Mouse (Mus musculus) T-helper 17 cell (primary cell): ENCODE measurements around the gene Lrrc27.

ENCODE experiments used
- in situ Hi-C, 2 experiments: fragments of 300-600 bp; cut with MboI, MseI; formaldehyde crosslinking; loops; 1 replicate in 1 of 2; 2 replicates in 1 of 2; pipeline ENCODE4 v1.15.1; 2025; ENCODE audit warnings: high pct_unique_total_duplicates in 2 of 2

The Lrrc27 gene

DNA sequence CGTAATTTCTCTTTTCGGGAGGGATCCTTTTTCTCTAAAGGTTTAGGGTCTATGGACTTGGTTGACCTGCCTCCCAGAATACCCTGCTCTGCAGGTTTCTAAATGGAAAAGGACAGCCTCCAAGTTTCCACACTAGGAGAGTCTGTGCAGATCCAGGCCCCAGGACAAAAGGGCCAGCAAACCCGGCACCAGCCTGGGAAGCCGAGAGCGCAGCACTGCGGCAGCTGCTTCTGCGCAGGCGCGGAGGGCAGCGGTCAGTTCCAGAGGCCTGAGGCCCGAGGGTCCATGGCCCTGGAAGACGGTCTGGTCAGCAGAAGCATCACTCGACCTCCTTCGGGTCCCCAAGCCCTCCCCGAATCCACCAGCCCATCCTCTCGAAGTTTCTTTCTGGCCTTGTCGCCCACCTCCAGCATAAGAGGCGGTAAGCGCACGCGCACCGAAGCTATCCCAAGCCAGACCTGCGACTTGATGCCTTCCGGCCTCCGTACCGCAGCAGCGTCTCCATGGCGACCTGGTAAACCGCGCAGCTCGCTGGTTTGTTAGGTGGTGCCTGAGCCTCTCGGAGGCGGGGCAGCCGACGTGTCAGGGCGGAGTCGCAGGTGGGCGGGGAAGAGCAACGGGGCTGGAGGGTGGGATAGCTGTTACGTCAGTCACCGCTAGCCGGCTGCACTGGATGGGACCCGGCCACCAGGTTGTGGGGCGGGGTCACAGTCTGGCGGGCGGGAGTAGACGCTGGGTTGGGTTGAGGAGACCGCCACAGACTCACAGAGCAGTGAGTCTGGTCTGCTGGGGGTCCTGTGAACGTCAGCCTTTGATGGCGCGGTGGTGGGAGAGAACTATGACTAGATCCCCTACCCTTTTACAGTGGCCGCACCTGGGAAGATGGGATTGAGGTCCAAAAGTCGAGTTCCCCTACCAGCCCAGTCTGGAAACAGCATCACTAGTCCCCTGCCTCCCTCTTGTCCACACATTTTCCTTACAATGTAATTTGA is at the start of gene Lrrc27, which contains the start of gene Stk32c:
Gene Lrrc27 (plus strand): TSS at position 235 of the 992 bp plus-strand sequence.
Gene Stk32c (minus strand): TSS at position 554 of the 992 bp plus-strand sequence.
- in situ Hi-C loops = loop anchor here in 1 of 2 experiments (25.0 kb wide), 1 partner anchor 376 kb away; the partner anchor contains the start of genes Mapk1ip1 and Ppp2r2d

DNA sequence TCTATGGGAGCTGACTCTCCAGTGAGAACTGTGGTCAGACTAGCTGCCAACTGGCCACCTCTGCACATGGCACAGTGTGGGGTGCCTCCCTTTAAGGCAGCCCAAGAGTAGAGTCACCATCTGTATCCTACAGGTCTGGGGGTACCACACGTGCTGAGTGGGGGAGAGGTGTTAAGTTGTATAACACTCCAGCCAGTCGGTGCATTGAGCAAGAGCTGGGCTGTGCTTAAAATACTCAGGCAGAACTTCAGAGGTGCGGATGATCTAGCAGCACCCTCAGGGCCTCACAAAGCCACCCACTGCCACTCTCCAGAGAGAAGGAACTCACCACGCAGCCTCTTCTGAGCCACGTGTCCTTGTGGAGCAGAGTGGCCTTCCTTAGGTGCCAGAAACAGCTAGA is 48.4 kb upstream of the Lrrc27 start:
- in situ Hi-C loops = no loop called here

DNA sequence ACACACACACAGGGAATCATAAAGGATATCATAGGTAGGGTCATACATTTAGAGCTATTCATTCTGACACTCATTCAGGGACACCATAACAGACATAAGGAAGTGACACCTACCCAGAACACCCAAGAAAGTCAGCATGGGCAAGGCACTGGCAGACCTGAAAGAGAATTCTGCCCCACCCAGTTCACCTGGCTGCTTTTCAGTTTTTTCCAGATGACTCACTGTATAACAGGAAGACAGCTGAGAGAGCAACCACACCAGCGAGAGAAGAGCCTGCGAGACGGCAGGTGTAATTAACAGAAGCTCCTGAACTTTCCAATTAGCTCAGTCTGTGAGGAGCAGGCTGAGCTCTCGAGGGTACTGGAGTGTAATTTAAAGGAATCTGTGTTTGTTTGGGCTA is 43.6 kb upstream of the Lrrc27 start:
- in situ Hi-C loops = loop anchor here in 1 of 2 experiments (5.0 kb wide), 1 partner anchor 142 kb away; no protein-coding TSS in a partner anchor

- in situ Hi-C loops = no loop called here
These were observed 33.5 kb upstream of the Lrrc27 start for GRCm38 (mm10) chr7:139179299-139179698.

DNA sequence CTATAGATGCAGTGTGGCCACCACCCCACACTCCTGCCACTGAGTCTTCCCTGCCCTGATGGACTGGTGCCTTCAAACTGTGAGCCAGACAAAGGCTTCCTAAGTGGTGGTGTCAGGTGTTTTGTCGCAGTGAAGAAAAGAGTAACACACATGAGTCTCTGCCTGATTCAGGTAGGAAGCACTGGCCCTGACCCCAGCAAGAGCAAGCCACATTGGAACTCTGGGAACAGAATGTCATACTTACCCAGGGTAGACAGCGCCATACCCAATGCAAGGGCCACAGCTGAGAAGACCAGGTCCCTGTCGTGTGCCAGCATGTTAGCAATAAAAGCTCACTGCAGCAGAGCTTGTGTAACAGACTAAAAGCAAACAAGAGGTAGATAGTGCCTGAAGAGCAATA is 32.7 kb upstream of the Lrrc27 start:
- in situ Hi-C loops = no loop called here

DNA sequence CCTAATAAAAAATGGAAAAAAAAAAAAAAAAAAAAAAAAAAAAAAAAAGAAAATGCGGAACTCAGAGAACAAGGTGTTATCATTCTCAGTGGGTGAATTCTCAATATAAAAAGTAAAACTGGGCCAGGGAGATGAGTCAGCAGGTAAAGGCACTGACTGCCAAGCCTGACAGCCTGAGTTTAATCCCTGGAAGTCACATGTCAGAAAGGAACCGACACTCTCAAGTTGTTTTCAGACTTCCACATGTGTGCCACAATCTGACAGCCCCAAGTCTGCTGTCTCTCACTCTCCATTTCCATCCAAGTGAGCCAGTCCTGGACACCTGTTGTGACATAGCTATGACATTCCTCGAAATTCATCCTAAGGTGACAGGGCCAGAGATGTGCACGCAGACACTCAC is 28.4 kb upstream of the Lrrc27 start:
- in situ Hi-C loops = no loop called here

DNA sequence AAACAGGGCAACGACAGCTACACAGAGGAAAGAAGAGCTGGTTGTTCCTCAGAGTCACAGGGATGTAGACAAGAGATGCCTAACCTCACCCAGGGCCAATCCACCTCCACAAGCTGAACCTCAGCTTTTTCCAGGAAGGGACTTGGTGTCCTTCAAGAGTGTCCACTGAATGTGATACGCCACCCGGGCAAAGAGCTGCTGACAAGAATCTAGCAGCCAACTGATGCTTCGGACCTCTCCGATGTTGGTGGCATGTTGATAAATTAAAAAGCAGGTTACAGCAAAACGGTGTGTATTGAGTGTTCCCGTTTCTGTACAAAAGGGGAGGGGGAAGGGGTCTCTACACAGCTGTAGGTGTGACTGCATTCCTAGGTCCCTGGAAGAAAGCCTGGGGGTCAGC is 27.9 kb upstream of the Lrrc27 start:
- in situ Hi-C loops = no loop called here

GRCm38 (mm10) chr7:139185971-139186370 is 26.8 kb upstream of the Lrrc27 start:
- in situ Hi-C loops = no loop called here

DNA sequence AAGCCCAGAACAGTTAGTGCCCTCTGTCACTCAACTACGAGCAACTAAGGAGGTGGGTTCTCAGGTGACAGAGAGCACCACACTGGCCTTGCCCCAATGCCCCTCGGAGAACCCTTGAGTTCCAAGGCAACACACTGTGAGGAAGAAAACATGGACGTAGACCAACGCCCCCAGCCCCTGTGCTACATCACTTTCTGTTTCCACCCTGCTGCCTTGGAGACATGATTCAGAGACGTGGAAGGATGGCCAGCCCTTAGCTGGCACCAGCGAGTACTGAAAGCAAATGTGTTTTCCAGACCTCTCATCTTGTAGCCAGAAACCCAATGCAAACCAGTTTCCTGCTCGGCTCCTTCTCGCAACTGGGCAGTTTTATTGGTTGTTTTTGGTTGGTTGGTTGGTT is 26.4 kb upstream of the Lrrc27 start:
- in situ Hi-C loops = no loop called here

DNA sequence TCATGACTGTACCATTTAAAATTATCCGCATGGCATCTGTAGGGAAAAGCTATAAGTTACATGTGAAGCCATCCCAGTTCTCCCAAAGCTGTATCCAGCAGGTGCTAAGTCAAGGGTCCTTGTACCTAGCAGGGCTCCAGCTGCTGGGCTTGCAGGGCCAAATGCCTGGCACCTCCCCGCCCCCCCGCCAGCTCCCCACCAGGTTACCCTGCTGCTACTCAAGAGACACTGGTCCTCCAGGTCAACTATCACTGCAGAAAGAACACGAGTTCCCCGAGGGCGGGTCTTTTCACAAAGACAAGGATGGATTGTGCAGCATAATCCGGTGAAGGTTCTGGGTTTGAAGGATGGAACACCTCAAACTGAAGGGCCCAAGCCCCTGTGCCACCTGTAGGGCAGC is 25.5 kb upstream of the Lrrc27 start:
- in situ Hi-C loops = no loop called here

DNA sequence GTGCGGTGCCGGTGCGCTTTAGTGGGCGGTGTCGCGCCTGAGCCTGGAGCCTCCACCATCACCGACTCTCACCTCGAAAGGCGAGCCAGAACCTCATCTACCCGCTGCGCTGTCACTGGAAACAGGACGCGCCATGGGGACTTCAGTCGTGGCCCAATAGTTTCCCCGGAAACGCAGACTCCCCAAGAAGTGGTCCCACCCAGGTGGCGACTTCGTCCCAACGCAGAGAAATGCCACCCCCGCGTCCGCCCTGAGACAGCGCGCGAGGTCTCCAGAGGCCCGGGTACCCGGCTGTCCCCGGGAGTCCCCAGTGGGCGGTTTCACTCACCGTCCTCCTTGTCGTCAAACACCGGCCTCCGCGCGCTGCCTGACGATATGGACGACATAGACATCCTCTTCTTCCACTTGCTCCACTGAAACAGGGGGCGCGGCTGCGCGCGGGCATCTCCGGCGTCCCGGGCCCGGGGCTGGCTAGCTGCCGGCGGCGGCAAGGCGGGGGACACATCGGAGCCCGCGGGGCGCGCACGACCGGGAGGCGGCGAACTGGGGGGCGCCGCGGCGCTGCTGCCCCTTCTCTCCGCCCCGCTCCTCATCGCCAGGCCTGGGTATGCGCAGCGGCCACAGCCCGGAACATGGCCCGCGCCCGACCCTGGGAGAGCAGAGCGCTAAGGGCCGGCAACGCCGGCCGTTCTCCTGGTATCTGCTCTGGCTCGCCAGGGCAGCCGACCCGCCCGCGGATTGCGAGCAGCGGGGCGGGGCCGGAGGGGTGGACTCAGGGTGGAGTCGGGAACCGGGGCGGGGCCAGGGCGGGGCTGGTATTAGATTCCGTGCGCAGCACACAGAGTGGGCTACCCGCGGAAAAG is 24.8 kb upstream of the Lrrc27 start:
- in situ Hi-C loops = no loop called here

GRCm38 (mm10) chr7:139188634-139189207 is 24.1 kb upstream of the Lrrc27 start:
- in situ Hi-C loops = no loop called here

DNA sequence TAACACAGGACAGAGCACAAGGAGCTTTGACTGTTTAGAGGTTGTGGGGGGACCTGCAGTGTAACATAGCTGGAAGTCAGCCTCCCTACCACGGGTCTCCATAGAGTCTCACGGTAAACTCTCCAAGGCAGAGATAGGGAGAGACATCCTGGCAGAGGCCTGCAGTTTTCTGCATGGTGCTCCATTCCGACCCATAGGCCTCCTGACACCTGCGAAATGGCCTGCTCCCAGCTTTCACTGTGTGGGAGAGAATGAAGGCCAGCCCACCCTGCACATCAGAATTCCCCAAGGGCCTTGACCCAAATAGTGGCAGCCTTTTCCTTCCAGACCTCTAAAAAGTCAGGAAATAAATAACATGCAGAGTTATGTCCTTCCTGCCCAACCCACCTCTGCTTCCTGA is 22.2 kb upstream of the Lrrc27 start:
- in situ Hi-C loops = no loop called here

- in situ Hi-C loops = no loop called here
These were observed 21.2 kb upstream of the Lrrc27 start for GRCm38 (mm10) chr7:139191619-139192018.

- in situ Hi-C loops = loop anchor here (5.0 kb wide), 2 partner anchors 75 to 130 kb away; no protein-coding TSS in a partner anchor
These were observed 15.8 kb upstream of the Lrrc27 start for GRCm38 (mm10) chr7:139197022-139197421.

DNA sequence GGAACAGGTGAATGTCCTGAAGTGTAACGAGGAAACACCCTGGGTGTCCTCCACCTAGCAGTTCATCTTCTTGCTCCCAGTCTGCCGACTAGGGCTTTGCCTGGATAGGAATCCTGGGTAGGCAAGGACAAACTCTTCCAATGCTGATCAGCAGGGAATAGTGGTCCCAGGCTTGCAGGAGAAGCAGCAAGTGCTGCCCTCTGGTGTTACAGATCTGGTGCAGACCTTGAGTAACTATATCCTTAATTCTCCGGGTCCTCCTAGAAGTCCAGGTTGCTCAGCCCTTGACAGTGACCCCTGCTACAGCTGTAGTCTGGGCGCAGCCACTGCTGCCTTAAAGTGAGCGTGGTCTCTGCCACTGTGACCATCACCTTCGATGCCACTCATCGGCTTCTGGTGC is 12.7 kb upstream of the Lrrc27 start:
- in situ Hi-C loops = loop anchor here in 1 of 2 experiments (25.0 kb wide), 1 partner anchor 363 kb away; the partner anchor contains the start of genes Mapk1ip1 and Ppp2r2d

DNA sequence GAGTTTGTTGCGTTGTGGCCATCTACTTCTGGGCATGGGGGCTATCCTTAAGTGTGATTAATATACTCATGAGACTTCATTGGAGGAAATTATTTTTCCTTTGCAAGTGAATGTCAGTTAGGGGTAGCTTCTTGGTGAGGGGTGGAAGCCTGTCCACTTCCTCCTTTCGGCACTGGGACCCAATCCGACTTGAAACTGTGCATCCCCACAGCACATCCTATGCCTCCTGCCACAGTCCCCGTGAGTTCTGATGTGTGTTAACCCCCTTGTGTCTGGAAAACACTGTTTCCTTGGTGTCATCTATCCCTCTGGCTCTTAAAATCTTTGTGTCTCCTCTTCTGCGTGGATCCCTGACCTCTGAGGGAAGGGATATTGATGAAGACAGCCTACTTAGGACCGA is 11.6 kb upstream of the Lrrc27 start:
- in situ Hi-C loops = loop anchor here in 1 of 2 experiments (25.0 kb wide), 1 partner anchor 364 kb away; the partner anchor contains the start of genes Mapk1ip1 and Ppp2r2d

DNA sequence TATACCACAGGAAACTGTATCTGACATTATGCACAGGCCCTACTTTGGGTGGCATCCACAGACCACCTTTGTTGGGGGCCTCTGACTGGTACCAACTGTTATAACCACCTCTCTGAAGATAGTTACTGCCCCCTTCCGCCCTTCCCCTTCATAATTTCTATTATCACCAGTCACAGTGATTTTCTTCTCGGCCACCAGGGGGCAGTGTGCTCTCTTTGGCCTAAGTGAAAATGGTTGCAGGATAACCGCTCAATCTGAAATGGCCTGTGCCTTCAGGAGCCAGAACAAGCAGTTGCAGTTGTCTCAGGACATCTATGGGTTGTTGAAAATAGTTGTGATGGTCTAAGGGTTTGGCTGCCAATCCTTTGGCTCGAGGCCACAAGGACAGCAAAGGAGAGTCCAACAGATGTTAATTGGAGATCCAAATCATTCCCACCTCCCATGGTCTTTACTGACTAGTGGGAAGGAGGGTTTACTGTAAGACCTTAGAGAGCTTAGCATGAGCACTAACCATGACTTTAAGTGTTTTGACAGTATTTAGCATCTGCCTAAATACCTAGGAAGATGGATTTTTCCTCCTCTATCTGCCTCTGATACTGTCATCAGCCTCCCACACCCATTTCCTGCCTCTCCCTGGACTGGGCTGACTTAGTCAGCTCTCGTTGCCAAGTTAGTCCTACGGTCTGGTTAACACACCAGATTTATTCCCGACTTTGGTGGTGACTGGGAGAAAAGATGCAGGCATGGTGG is 4.6 kb upstream of the Lrrc27 start:
- in situ Hi-C loops = loop anchor here (5.0 to 25.0 kb wide), 3 partner anchors 141 to 371 kb away; partner anchors contain the start of genes Mapk1ip1 (in 1 of the 2) and Ppp2r2d (in 1 of the 2)

- in situ Hi-C loops = loop anchor here (5.0 to 25.0 kb wide), 3 partner anchors 141 to 371 kb away; partner anchors contain the start of genes Mapk1ip1 (in 1 of the 2) and Ppp2r2d (in 1 of the 2)
These were observed 4.1 kb upstream of the Lrrc27 start for GRCm38 (mm10) chr7:139208773-139209095.

- in situ Hi-C loops = loop anchor here in 1 of 2 experiments (25.0 kb wide), 1 partner anchor 374 kb away; the partner anchor contains the start of genes Mapk1ip1 and Ppp2r2d
These were observed 1.0 kb upstream of the Lrrc27 start for GRCm38 (mm10) chr7:139211761-139212160.
